Mouse (Mus musculus) heart, embryonic 15.5 days (tissue): Measurements from ENCODE around the gene Mst1. TPM values are rescaled to one million over a fixed set of nuclear protein-coding genes. Genes with fewer than 3 reads are reported as not detected.

Experiments
- ATAC-seq: fragments of 200-750 bp; cut with Nextera tagmentation; replicated peaks from 2 replicates; pipeline ENCODE4 v1.8.0; 2017; ENCODE audit warnings: low read depth, moderate TSS enrichment; ENCODE audit not compliant: insufficient number of reproducible peaks, insufficient read depth, low FRiP score
- H3K27ac ChIP-seq: fragments of 300-500 bp; sonication (generic); 2 replicates; pipeline ENCODE4 v1.5.1; 2015; ENCODE audit warnings: mild to moderate bottlenecking, inconsistent platforms
- H3K27me3 ChIP-seq: fragments of 300-500 bp; sonication (generic); 2 replicates; pipeline ENCODE4 v1.6.1; 2015; ENCODE audit warnings: inconsistent platforms
- H3K36me3 ChIP-seq: fragments of 300-500 bp; sonication (generic); 2 replicates; pipeline ENCODE4 v1.6.1; 2015; ENCODE audit warnings: mild to moderate bottlenecking, inconsistent platforms
- H3K4me1 ChIP-seq: fragments of 300-500 bp; sonication (generic); replicated peaks from 2 replicates; pipeline ENCODE4 v1.6.1; 2015; ENCODE audit warnings: inconsistent platforms
- H3K4me2 ChIP-seq: fragments of 300-500 bp; sonication (generic); 2 replicates; pipeline ENCODE4 v1.6.1; 2015; ENCODE audit warnings: inconsistent platforms, mild to moderate bottlenecking, moderate library complexity
- H3K4me3 ChIP-seq: fragments of 300-500 bp; sonication (generic); 2 replicates; pipeline ENCODE4 v1.5.1; 2015; ENCODE audit warnings: mild to moderate bottlenecking, inconsistent platforms
- H3K9ac ChIP-seq: fragments of 300-500 bp; sonication (generic); 2 replicates; pipeline ENCODE4 v1.6.1; 2015; ENCODE audit warnings: mild to moderate bottlenecking, inconsistent platforms
- H3K9me3 ChIP-seq: fragments of 300-500 bp; sonication (generic); replicated peaks from 2 replicates; pipeline ENCODE4 v1.6.1; 2016; ENCODE audit warnings: inconsistent platforms
- WGBS: fragments of 180-500 bp; shearing (Covaris S2); methylation state at CpG from one replicate; pipeline ENCODE4 v1.1.7; 2015; ENCODE audit warnings: mixed read lengths; 5-methylcytosine and 5-hydroxymethylcytosine counted together
- polyA plus RNA-seq: library from polyadenylated mRNA; unstranded; fragments of >200 nt; fragmentation: Nextera tagmentation; extraction: Ambion mirVana; gene quantifications from 2 replicates; pipeline ENCODE4 v1.2.1, GENCODE M21; 2015

The Mst1 gene
- polyA plus RNA-seq, 1 experiment from 2014 or later, result not detected

GRCm38 (mm10) chr9:108119891-108120411 lies 39.7 kb downstream of the Mst1 start:
- Histone ChIP-seq H3K9ac (peak overlapping the region; percentile 43; the same call in 1 of the 2 replicates), H3K4me2 (peak overlapping the region; percentile 38; the same call in 1 of the 2 replicates), H3K4me1 (peaks cover 17% of the 10 kb centered on the region), H3K27me3 (peaks cover 11% of the 10 kb centered on the region), H3K4me3 (no peak overlapping the region), H3K9me3 (no peaks in the 10 kb centered on the region), H3K36me3 (no peaks in the 10 kb centered on the region), H3K27ac (peak overlapping the region; percentile 87)
- ATAC-seq, result peak; percentile 90
- WGBS, result 19% methylated on average over 8 of the region's 11 CpGs

GRCm38 (mm10) chr9:108120671-108121070 lies 40.4 kb downstream of the Mst1 start:
- peaks cover 17% of the 10 kb centered on the region for H3K4me1 ChIP-seq
- no peaks in the 10 kb centered on the region for H3K36me3 ChIP-seq
- H3K27ac ChIP-seq, result peak overlapping the region; percentile 87; the same call in 1 of the 2 replicates
- WGBS, result 83% methylated on average over 8 of the region's 8 CpGs
- H3K9me3 ChIP-seq, result no peaks in the 10 kb centered on the region
- ATAC-seq, result no peak
- no peak overlapping the region for H3K4me3 ChIP-seq
- H3K9ac ChIP-seq, result no peak overlapping the region
- peaks cover 5% of the 10 kb centered on the region for H3K27me3 ChIP-seq
- no peak overlapping the region for H3K4me2 ChIP-seq

- no peak for ATAC-seq
- no peaks in the 10 kb centered on the region for H3K9me3 ChIP-seq
- peaks cover 17% of the 10 kb centered on the region for H3K4me1 ChIP-seq
- H3K9ac ChIP-seq, result no peak overlapping the region
- H3K27me3 ChIP-seq, result no peaks in the 10 kb centered on the region
- WGBS, result 85% methylated on average over 10 of the region's 10 CpGs
- no peak overlapping the region for H3K4me2 ChIP-seq
- no peak overlapping the region for H3K4me3 ChIP-seq
- no peak overlapping the region for H3K27ac ChIP-seq
- H3K36me3 ChIP-seq, result no peaks in the 10 kb centered on the region
These were observed 41.1 kb downstream of the Mst1 start for GRCm38 (mm10) chr9:108121170-108121969.

- Histone ChIP-seq H3K27me3 (peaks cover 4% of the 10 kb centered on the region; the same call in 1 of the 2 replicates), H3K27ac (no peak overlapping the region), H3K9me3 (no peaks in the 10 kb centered on the region), H3K4me3 (no peak overlapping the region), H3K9ac (no peak overlapping the region), H3K36me3 (no peaks in the 10 kb centered on the region), H3K4me1 (peaks cover 20% of the 10 kb centered on the region), H3K4me2 (no peak overlapping the region)
- ATAC-seq, result no peak
- WGBS, result 90% methylated on average over 3 of the region's 4 CpGs
These were observed 43.7 kb downstream of the Mst1 start for GRCm38 (mm10) chr9:108123916-108124315.

GRCm38 (mm10) chr9:108125731-108126130 lies 45.5 kb downstream of the Mst1 start:
- Histone ChIP-seq H3K27ac (no peak overlapping the region), H3K4me1 (peaks cover 6% of the 10 kb centered on the region), H3K9me3 (no peaks in the 10 kb centered on the region), H3K27me3 (peaks cover 4% of the 10 kb centered on the region; the same call in 1 of the 2 replicates), H3K36me3 (no peaks in the 10 kb centered on the region), H3K9ac (no peak overlapping the region), H3K4me3 (no peak overlapping the region), H3K4me2 (no peak overlapping the region)
- 88% methylated on average over 8 of the region's 8 CpGs for WGBS
- ATAC-seq, result no peak

GRCm38 (mm10) chr9:108126436-108127180 lies 46.4 kb downstream of the Mst1 start:
- WGBS, result 82% methylated on average over 17 of the region's 17 CpGs

GRCm38 (mm10) chr9:108128248-108128647 lies 48.0 kb downstream of the Mst1 start:
- Histone ChIP-seq H3K27me3 (peaks cover 4% of the 10 kb centered on the region; the same call in 1 of the 2 replicates), H3K27ac (no peak overlapping the region), H3K36me3 (no peaks in the 10 kb centered on the region), H3K4me2 (no peak overlapping the region), H3K4me1 (peaks cover 3% of the 10 kb centered on the region; the same call in 1 of the 2 replicates), H3K4me3 (no peak overlapping the region), H3K9ac (no peak overlapping the region), H3K9me3 (no peaks in the 10 kb centered on the region)
- 60% methylated on average over 11 of the region's 11 CpGs for WGBS
- ATAC-seq, result no peak

More at GRCm38 (mm10) chr9:108126436-108127180, 46.4 kb downstream of the Mst1 start:
- no peak overlapping the region for H3K27ac ChIP-seq
- H3K9me3 ChIP-seq, result no peaks in the 10 kb centered on the region
- H3K4me3 ChIP-seq, result no peak overlapping the region
- no peak overlapping the region for H3K9ac ChIP-seq
- peaks cover 4% of the 10 kb centered on the region; the same call in 1 of the 2 replicates for H3K27me3 ChIP-seq
- peaks cover 3% of the 10 kb centered on the region; the same call in 1 of the 2 replicates for H3K4me1 ChIP-seq
- H3K36me3 ChIP-seq, result no peaks in the 10 kb centered on the region
- H3K4me2 ChIP-seq, result no peak overlapping the region
- no peak for ATAC-seq

- no peak overlapping the region for H3K9ac ChIP-seq
- H3K9me3 ChIP-seq, result no peaks in the 10 kb centered on the region
- H3K27me3 ChIP-seq, result peaks cover 7% of the 10 kb centered on the region; the same call in 1 of the 2 replicates
- 63% methylated on average over 13 of the region's 13 CpGs for WGBS
- no peak overlapping the region for H3K4me2 ChIP-seq
- no peaks in the 10 kb centered on the region for H3K36me3 ChIP-seq
- no peak overlapping the region for H3K27ac ChIP-seq
- peaks cover 3% of the 10 kb centered on the region; the same call in 1 of the 2 replicates for H3K4me1 ChIP-seq
- no peak overlapping the region for H3K4me3 ChIP-seq
- no peak for ATAC-seq
These were observed 49.1 kb downstream of the Mst1 start for GRCm38 (mm10) chr9:108129042-108129948.

GRCm38 (mm10) chr9:108131502-108131901 lies 51.3 kb downstream of the Mst1 start:
- H3K27me3 ChIP-seq, result peaks cover 7% of the 10 kb centered on the region; the same call in 1 of the 2 replicates
- 80% methylated on average over 5 of the region's 5 CpGs for WGBS
- no peak for ATAC-seq

GRCm38 (mm10) chr9:108132373-108132772 lies 52.1 kb downstream of the Mst1 start:
- Histone ChIP-seq H3K4me2 (no peak overlapping the region), H3K9ac (no peak overlapping the region), H3K9me3 (no peaks in the 10 kb centered on the region), H3K27ac (no peak overlapping the region), H3K27me3 (peaks cover 7% of the 10 kb centered on the region; the same call in 1 of the 2 replicates), H3K36me3 (no peaks in the 10 kb centered on the region), H3K4me1 (peaks cover 12% of the 10 kb centered on the region), H3K4me3 (no peak overlapping the region)
- no peak for ATAC-seq
- WGBS, result 84% methylated on average over 3 of the region's 3 CpGs

More at GRCm38 (mm10) chr9:108131502-108131901, 51.3 kb downstream of the Mst1 start:
- Histone ChIP-seq H3K4me3 (no peak overlapping the region), H3K27ac (no peak overlapping the region), H3K9ac (no peak overlapping the region), H3K36me3 (no peaks in the 10 kb centered on the region), H3K4me1 (peaks cover 3% of the 10 kb centered on the region; the same call in 1 of the 2 replicates), H3K4me2 (no peak overlapping the region), H3K9me3 (no peaks in the 10 kb centered on the region)
